Mouse (Mus musculus) forebrain, embryonic 16.5 days (tissue): Measurements from ENCODE around the gene Bcor. TPM values are rescaled to one million over a fixed set of nuclear protein-coding genes. Genes with fewer than 3 reads are reported as not detected.

Experiments
- ATAC-seq: fragments of 200-750 bp; cut with Nextera tagmentation; 2 replicates; pipeline ENCODE4 v1.8.0; 2017; ENCODE audit warnings: mild to moderate bottlenecking, moderate library complexity
- H3K27ac ChIP-seq: fragments of 300-500 bp; sonication (generic); 2 replicates; pipeline ENCODE4 v1.5.1; 2014; ENCODE audit warnings: low read length, control low read depth
- H3K27me3 ChIP-seq: fragments of 300-500 bp; sonication (generic); replicated peaks from 2 replicates; pipeline ENCODE4 v1.6.1; 2014; ENCODE audit warnings: low read length; ENCODE audit not compliant: control insufficient read depth, insufficient read depth
- H3K36me3 ChIP-seq: fragments of 300-500 bp; sonication (generic); 2 replicates; pipeline ENCODE4 v1.6.1; 2014; ENCODE audit not compliant: control insufficient read depth, insufficient read depth
- H3K4me1 ChIP-seq: fragments of 300-500 bp; sonication (generic); replicated peaks from 2 replicates; pipeline ENCODE4 v1.6.1; 2014; ENCODE audit warnings: low read length; ENCODE audit not compliant: control insufficient read depth, insufficient read depth
- H3K4me2 ChIP-seq: fragments of 300-500 bp; sonication (generic); 2 replicates; pipeline ENCODE4 v1.6.1; 2014; ENCODE audit warnings: mild to moderate bottlenecking, low read length, control low read depth
- H3K4me3 ChIP-seq: fragments of 300-500 bp; sonication (generic); replicated peaks from 2 replicates; pipeline ENCODE4 v1.5.1; 2014; ENCODE audit warnings: mild to moderate bottlenecking, low read length, control low read depth
- H3K9ac ChIP-seq: fragments of 300-500 bp; sonication (generic); replicated peaks from 2 replicates; pipeline ENCODE4 v1.6.1; 2014; ENCODE audit warnings: low read depth, low read length, control low read depth
- H3K9me3 ChIP-seq: fragments of 300-500 bp; sonication (generic); 2 replicates; pipeline ENCODE4 v1.6.1; 2016; ENCODE audit warnings: low read length; ENCODE audit not compliant: control insufficient read depth
- WGBS: fragments of 180-500 bp; shearing (Covaris S2); extraction: QIAGEN DNeasy Blood & Tissue Kit; methylation state at CpG from one replicate; pipeline ENCODE4 v1.1.7; 2014; 5-methylcytosine and 5-hydroxymethylcytosine counted together
- polyA plus RNA-seq: library from polyadenylated mRNA; unstranded; fragments of >200 nt; fragmentation: Nextera tagmentation; extraction: Ambion mirVana; gene quantifications from 2 replicates; pipeline ENCODE4 v1.2.1, GENCODE M21; 2015

The Bcor gene
- polyA plus RNA-seq, 1 experiment from 2014 or later: 18.1 TPM

DNA sequence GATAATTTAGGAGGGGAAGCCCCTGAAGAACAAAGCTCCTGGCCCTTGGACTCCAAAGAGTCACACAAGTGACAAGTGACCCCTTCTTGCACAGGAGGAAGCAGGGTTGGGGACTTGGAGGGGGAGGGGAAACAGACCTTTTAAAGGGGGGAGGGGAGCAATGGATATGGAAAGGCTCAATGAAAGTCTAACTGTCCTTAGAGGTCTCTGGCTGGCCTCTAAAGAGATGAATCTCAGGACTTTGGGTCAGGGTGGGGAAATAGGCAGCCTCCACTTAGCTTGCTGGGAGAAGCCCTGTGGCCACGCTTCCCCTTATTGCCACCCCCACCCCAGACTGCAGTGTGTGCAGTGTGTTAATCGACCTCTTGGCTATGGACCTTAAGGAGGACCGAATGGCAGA is 158.2 kb downstream of the Bcor start:
- 0 out of 2 replicates have a peak overlapping the region, but pooled peaks have one; percentile 13 for H3K27ac ChIP-seq
- no peak for ATAC-seq

GRCm38 (mm10) chrX:12001336-12001735 is 158.8 kb downstream of the Bcor start:
- 4% methylated on average over 15 of the region's 16 CpGs for WGBS
- Histone ChIP-seq H3K27me3 (peaks cover 6% of the 10 kb centered on the region; the same call in 1 of the 2 replicates), H3K9ac (no peak overlapping the region), H3K27ac (peak overlapping the region; percentile 29), H3K4me1 (peaks cover 53% of the 10 kb centered on the region), H3K9me3 (no peaks in the 10 kb centered on the region), H3K4me2 (0 out of 2 replicates have a peak overlapping the region, but pooled peaks have one; percentile 8), H3K4me3 (no peak overlapping the region), H3K36me3 (no peaks in the 10 kb centered on the region)
- peak; percentile 15 for ATAC-seq

More for the DNA sequence above, 158.2 kb downstream of the Bcor start:
- no peak overlapping the region for H3K4me2 ChIP-seq
- 15% methylated on average over 3 of the region's 3 CpGs for WGBS
- H3K9me3 ChIP-seq: no peaks in the 10 kb centered on the region
- no peaks in the 10 kb centered on the region for H3K36me3 ChIP-seq
- no peak overlapping the region for H3K9ac ChIP-seq
- H3K4me1 ChIP-seq: peaks cover 53% of the 10 kb centered on the region
- H3K4me3 ChIP-seq: no peak overlapping the region
- H3K27me3 ChIP-seq: peaks cover 6% of the 10 kb centered on the region; the same call in 1 of the 2 replicates

DNA sequence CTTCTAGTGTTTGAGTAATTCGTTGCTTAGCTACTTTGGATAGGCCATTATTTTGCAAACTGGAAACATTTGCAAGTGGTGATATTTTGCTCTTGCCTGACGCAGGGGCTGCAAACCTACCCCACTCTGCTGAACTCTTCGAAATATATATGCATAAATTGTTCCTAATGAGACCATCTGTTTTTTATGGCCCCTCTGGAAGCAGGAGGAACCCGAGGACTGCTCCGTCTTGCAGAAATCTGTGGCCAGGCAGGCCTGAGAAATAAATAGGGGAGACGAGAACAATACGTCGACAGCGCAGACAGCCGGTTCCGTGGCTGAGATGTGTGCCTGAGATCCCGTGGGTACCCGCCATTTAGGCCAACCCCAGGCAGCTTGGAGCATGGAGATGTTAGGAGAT is 159.5 kb downstream of the Bcor start:
- Histone ChIP-seq H3K4me2 (no peak overlapping the region), H3K27me3 (peaks cover 6% of the 10 kb centered on the region; the same call in 1 of the 2 replicates), H3K9ac (no peak overlapping the region), H3K36me3 (no peaks in the 10 kb centered on the region), H3K9me3 (no peaks in the 10 kb centered on the region), H3K4me3 (no peak overlapping the region), H3K27ac (peak overlapping the region; percentile 29), H3K4me1 (peaks cover 47% of the 10 kb centered on the region)
- 11% methylated on average over 13 of the region's 13 CpGs for WGBS
- peak; percentile 18; the same call in 1 of the 2 replicates for ATAC-seq

GRCm38 (mm10) chrX:11999951-12000350 is 160.2 kb downstream of the Bcor start:
- H3K36me3 ChIP-seq: no peaks in the 10 kb centered on the region
- H3K4me2 ChIP-seq: peak overlapping the region; percentile 18
- no peak overlapping the region for H3K9ac ChIP-seq
- ATAC-seq: no peak
- peaks cover 41% of the 10 kb centered on the region for H3K4me1 ChIP-seq
- H3K4me3 ChIP-seq: no peak overlapping the region
- H3K27ac ChIP-seq: peak overlapping the region; percentile 53
- H3K27me3 ChIP-seq: peaks cover 5% of the 10 kb centered on the region; the same call in 1 of the 2 replicates
- WGBS: 15% methylated on average over 19 of the region's 19 CpGs
- H3K9me3 ChIP-seq: no peaks in the 10 kb centered on the region

DNA sequence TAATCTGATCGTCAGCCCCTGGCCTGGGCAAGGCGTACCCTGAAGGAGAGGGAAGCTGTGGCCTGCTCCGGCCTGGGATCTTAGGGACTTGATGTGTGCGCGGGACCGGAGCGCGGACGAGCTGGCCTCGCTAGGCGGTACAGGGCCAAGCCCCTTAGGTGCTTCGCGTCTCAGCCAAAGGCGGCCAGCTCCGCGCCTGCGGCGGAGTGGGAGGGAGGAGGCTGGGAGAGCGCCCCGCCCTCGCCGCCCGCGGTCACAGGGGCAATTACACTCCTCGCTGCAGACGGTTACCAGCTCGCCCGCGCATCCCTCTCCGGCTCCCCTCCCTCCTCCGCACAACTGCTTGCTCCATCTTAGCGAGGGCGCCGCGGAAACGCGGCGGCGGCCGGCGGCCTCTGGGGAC is 161.2 kb downstream of the Bcor start:
- Histone ChIP-seq H3K27me3 (peaks cover 3% of the 10 kb centered on the region; the same call in 1 of the 2 replicates), H3K36me3 (no peaks in the 10 kb centered on the region), H3K4me3 (peak overlapping the region; percentile 42), H3K9me3 (no peaks in the 10 kb centered on the region), H3K4me1 (peaks cover 31% of the 10 kb centered on the region), H3K9ac (peak overlapping the region; percentile 59), H3K27ac (peak overlapping the region; percentile 52), H3K4me2 (peak overlapping the region; percentile 60)
- ATAC-seq: peak; percentile 65
- 7% methylated on average over 16 of the region's 41 CpGs for WGBS

GRCm38 (mm10) chrX:11996891-11997290 is 163.3 kb downstream of the Bcor start:
- H3K27ac ChIP-seq: no peak overlapping the region
- peaks cover 3% of the 10 kb centered on the region; the same call in 1 of the 2 replicates for H3K27me3 ChIP-seq
- WGBS: 94% methylated on average over 2 of the region's 2 CpGs
- H3K4me2 ChIP-seq: no peak overlapping the region
- no peaks in the 10 kb centered on the region for H3K9me3 ChIP-seq
- no peak overlapping the region for H3K4me3 ChIP-seq
- no peak for ATAC-seq
- H3K9ac ChIP-seq: no peak overlapping the region
- H3K36me3 ChIP-seq: no peaks in the 10 kb centered on the region
- H3K4me1 ChIP-seq: peaks cover 19% of the 10 kb centered on the region

DNA sequence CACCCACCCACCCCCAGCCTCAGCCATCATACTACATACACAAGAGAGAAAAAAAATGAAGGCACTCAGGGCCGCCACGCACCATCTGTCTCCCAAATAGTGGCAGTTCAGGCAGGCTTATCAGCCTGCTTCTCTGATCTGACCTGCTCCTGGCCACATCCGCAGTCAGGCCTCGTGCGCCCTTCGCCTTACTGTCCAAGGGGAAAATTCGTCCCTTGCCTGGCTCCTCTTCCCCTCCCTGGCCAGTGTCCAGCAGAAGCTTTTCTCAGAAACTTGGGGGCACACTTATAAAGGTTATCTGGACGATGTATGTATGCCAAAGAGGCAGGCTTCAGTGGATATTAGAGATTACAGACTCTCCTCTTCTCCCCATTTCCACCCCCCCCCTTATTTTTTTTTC is 163.7 kb downstream of the Bcor start:
- Histone ChIP-seq H3K27me3 (peaks cover 3% of the 10 kb centered on the region; the same call in 1 of the 2 replicates), H3K27ac (no peak overlapping the region), H3K9ac (no peak overlapping the region), H3K4me1 (peaks cover 17% of the 10 kb centered on the region), H3K4me3 (no peak overlapping the region), H3K9me3 (no peaks in the 10 kb centered on the region), H3K4me2 (no peak overlapping the region), H3K36me3 (no peaks in the 10 kb centered on the region)
- 75% methylated on average over 8 of the region's 8 CpGs for WGBS
- no peak for ATAC-seq

DNA sequence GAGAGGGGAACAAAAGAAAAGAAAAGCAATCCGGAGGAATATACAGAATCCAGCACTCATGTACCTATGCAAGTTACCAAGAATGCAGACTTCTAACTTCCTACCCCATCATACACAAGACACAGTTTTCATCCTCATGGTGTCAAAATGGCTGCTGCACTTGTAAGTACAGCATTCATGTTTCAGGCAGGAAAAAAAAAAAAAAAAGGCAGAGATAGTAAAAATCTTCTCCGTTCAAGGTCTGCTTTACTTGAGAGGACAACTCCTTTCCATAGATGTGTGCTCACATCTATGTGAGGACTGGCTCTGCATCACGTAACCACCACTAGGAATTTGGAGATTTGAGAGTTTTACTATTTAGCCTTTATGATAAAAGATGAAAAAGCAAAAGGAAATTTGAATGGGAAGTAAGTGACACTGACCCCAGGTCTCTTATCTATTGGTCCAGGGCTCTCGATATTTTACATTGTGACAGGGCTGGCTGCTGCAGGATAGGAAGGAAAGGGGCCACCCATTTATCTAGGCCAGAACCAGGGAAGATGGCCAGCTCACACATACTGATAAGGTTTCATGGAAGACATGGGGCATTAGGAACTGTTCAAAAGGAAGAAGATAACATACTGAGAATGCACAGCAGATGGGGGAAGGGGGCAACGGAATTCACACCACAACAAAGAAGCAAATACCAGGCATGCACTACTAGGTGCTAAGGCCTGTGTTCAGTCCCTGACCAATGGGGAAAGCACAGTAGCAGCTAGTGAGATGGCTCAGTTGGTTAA is 166.3 kb downstream of the Bcor start:
- H3K4me1 ChIP-seq: peaks cover 1% of the 10 kb centered on the region
- H3K9me3 ChIP-seq: no peaks in the 10 kb centered on the region
- no peaks in the 10 kb centered on the region for H3K36me3 ChIP-seq
- 86% methylated on average over 5 of the region's 5 CpGs for WGBS
- no peak overlapping the region for H3K4me2 ChIP-seq
- ATAC-seq: no peak
- no peak overlapping the region for H3K27ac ChIP-seq
- H3K27me3 ChIP-seq: peaks cover 3% of the 10 kb centered on the region; the same call in 1 of the 2 replicates
- H3K9ac ChIP-seq: no peak overlapping the region
- no peak overlapping the region for H3K4me3 ChIP-seq

DNA sequence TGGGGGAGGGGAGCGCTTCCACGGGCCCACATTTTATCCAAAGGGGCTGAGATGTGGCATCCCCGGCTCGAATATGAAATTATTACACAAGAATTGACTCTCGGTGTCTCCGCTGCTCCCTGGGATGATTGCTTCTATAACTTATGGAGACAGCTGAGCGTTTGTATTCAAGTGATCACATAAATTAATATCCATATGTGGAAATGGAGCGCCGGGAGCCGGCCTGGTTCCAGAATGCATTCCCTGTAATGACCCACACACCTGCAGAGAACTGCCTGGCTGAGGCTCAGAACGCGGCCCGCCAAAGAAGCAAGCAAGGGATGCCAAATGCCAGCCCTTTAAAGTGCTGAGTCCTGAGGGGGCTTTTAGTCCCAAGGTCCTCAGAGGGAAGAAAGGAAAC is 170.7 kb downstream of the Bcor start:
- Histone ChIP-seq H3K4me1 (no peaks in the 10 kb centered on the region), H3K27ac (no peak overlapping the region), H3K36me3 (no peaks in the 10 kb centered on the region), H3K27me3 (no peaks in the 10 kb centered on the region; the same call in 1 of the 2 replicates), H3K9ac (no peak overlapping the region), H3K9me3 (no peaks in the 10 kb centered on the region), H3K4me3 (no peak overlapping the region), H3K4me2 (no peak overlapping the region)
- ATAC-seq: no peak
- WGBS: 77% methylated on average over 13 of the region's 13 CpGs
